ENCODE assay signal across 10 mouse cellular contexts in the genomic region with DNA sequence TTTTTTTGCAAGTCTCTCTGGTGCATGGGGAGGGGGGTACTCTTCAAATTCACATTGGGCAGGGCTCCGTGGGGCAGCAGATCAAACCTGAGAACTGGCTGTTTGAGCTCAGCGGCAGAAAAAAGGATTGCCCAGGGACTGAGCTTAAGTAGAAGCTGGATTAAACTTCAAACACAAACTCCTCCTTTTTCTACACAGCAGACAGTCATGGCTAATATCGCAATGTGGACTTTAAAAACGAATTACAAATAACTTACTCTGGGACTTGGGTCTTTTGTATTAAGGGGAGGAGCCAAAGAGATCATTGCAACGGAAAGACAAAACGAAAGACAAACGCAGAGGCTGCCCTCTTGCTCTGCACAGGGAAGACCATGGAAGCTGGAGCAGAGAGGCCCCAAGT.
DNase-seq lines count a peak whose midpoint lies in the region; ATAC-seq and TF ChIP-seq lines count a peak whose summit lies in the region.
"Had no signal": no experiment of that assay in that cellular context is flagged by ENCODE, and none has a peak within 500 bp of the region (broad histone marks: within the 10 kb centered on the region; RNA-seq: fewer than 3 reads in every experiment).

No protein-coding gene starts in this region.

- H3K27ac ChIP-seq in forebrain, embryonic 10.5 days = peak overlapping the region; percentile 85
- H3K27ac ChIP-seq in forebrain, postnatal 0 days (ENCODE audit: low read depth, low read length) = no peak overlapping the region
- H3K27ac ChIP-seq in liver, adult 2 months (replicated peaks; ENCODE audit: insufficient read depth, low read depth, low read length) = no peak overlapping the region
- peak overlapping the region; percentile 68; the same call in 1 of the 2 replicates for H3K27ac ChIP-seq in forebrain, embryonic 14.5 days (ENCODE audit: low read depth, low read length)
- H3K27ac ChIP-seq in midbrain, embryonic 13.5 days = peak overlapping the region; percentile 76

- no peak for ATAC-seq in forebrain, postnatal 0 days
- no peak for ATAC-seq in forebrain, embryonic 14.5 days
- ATAC-seq in midbrain, embryonic 13.5 days = no peak

- 4% methylated on average over 7 of the region's 7 CpGs for WGBS in forebrain, embryonic 10.5 days
- WGBS in forebrain, postnatal 0 days = 11% methylated on average over 7 of the region's 7 CpGs
- 10% methylated on average over 7 of the region's 7 CpGs for WGBS in liver, adult 2 months
- WGBS in forebrain, embryonic 14.5 days = 6% methylated on average over 7 of the region's 7 CpGs
- WGBS in midbrain, embryonic 13.5 days = 4% methylated on average over 7 of the region's 7 CpGs

- no peaks in the 10 kb centered on the region for H3K9me3 ChIP-seq in forebrain, embryonic 10.5 days
- H3K9me3 ChIP-seq in forebrain, postnatal 0 days (ENCODE audit: low read length) = no peaks in the 10 kb centered on the region
- H3K9me3 ChIP-seq in forebrain, embryonic 14.5 days (replicated peaks; ENCODE audit: control insufficient read depth, low read length) = no peaks in the 10 kb centered on the region
- H3K9me3 ChIP-seq in midbrain, embryonic 13.5 days = no peaks in the 10 kb centered on the region

- no peak for TF ChIP-seq CTCF in forebrain, postnatal 0 days (IDR thresholded peaks at IDR 0.05; ENCODE audit: low read depth)
- no peak for TF ChIP-seq CTCF in liver, adult 2 months (IDR thresholded peaks at IDR 0.05; ENCODE audit: low read depth, low read length)

- H3K27me3 ChIP-seq in forebrain, embryonic 10.5 days (ENCODE audit: poor library complexity, severe bottlenecking) = no peaks in the 10 kb centered on the region
- H3K27me3 ChIP-seq in forebrain, postnatal 0 days (ENCODE audit: insufficient read depth, low read length) = no peaks in the 10 kb centered on the region
- H3K27me3 ChIP-seq in liver, adult 2 months (ENCODE audit: control insufficient read depth, insufficient read depth, low read length) = no peaks in the 10 kb centered on the region
- H3K27me3 ChIP-seq in forebrain, embryonic 14.5 days (replicated peaks; ENCODE audit: control insufficient read depth, insufficient read depth, low read length) = no peaks in the 10 kb centered on the region
- H3K27me3 ChIP-seq in midbrain, embryonic 13.5 days = no peaks in the 10 kb centered on the region

- no peak overlapping the region for H3K9ac ChIP-seq in forebrain, postnatal 0 days
- H3K9ac ChIP-seq in liver, adult 2 months (ENCODE audit: low read depth, low read length) = no peak overlapping the region
- peak overlapping the region; percentile 25; the same call in 1 of the 2 replicates for H3K9ac ChIP-seq in forebrain, embryonic 14.5 days (ENCODE audit: low read length)
- no peak overlapping the region for H3K9ac ChIP-seq in midbrain, embryonic 13.5 days (replicated peaks)

- peaks cover 71% of the 10 kb centered on the region for H3K4me1 ChIP-seq in forebrain, embryonic 10.5 days
- peaks cover 4% of the 10 kb centered on the region; the same call in 1 of the 2 replicates for H3K4me1 ChIP-seq in forebrain, postnatal 0 days (ENCODE audit: insufficient read depth)
- H3K4me1 ChIP-seq in liver, adult 2 months (ENCODE audit: control insufficient read depth, insufficient read depth, low read length) = no peaks in the 10 kb centered on the region
- H3K4me1 ChIP-seq in forebrain, embryonic 14.5 days (ENCODE audit: control insufficient read depth, insufficient read depth, low read length) = peaks cover 25% of the 10 kb centered on the region
- H3K4me1 ChIP-seq in midbrain, embryonic 13.5 days (replicated peaks) = peaks cover 56% of the 10 kb centered on the region

- H3K4me2 ChIP-seq in forebrain, postnatal 0 days (ENCODE audit: low read depth) = no peak overlapping the region
- no peak overlapping the region for H3K4me2 ChIP-seq in forebrain, embryonic 14.5 days (ENCODE audit: low read length)
- H3K4me2 ChIP-seq in midbrain, embryonic 13.5 days (replicated peaks) = peak overlapping the region; percentile 9; the same call in 1 of the 2 replicates

- no peak for DNase-seq in forebrain, embryonic 10.5 days (ENCODE audit: extremely low spot score, low spot score)
- no peak for DNase-seq in forebrain, postnatal 0 days
- DNase-seq in liver, adult 2 months (ENCODE audit: extremely low read depth, low read depth, low spot score) = peak; percentile 80
- DNase-seq in liver = no peak
- no peak for DNase-seq in forebrain, embryonic 14.5 days (ENCODE audit: low spot score)
- no peak for DNase-seq in adrenal gland, adult 2 months
- DNase-seq in cerebellum, postnatal 25 days = no peak
- DNase-seq: cerebellum, adult 11 months; thymus, postnatal 4 days had no signal

- H3K4me3 ChIP-seq in forebrain, embryonic 10.5 days = peak overlapping the region; percentile 29; the same call in 1 of the 2 replicates
- no peak overlapping the region for H3K4me3 ChIP-seq in forebrain, postnatal 0 days (ENCODE audit: low read depth, low read length)
- no peak overlapping the region for H3K4me3 ChIP-seq in liver, adult 2 months (ENCODE audit: insufficient read depth, low read depth, low read length)
- H3K4me3 ChIP-seq in forebrain, embryonic 14.5 days (ENCODE audit: low read depth, low read length) = no peak overlapping the region
- H3K4me3 ChIP-seq in midbrain, embryonic 13.5 days (replicated peaks) = no peak overlapping the region

- H3K36me3 ChIP-seq in forebrain, embryonic 10.5 days (replicated peaks) = peaks cover 43% of the 10 kb centered on the region
- H3K36me3 ChIP-seq in forebrain, postnatal 0 days (ENCODE audit: insufficient read depth) = no peaks in the 10 kb centered on the region
- H3K36me3 ChIP-seq in liver, adult 2 months (ENCODE audit: control insufficient read depth, insufficient read depth, low read length) = no peaks in the 10 kb centered on the region
- no peaks in the 10 kb centered on the region for H3K36me3 ChIP-seq in forebrain, embryonic 14.5 days (ENCODE audit: control insufficient read depth, insufficient read depth, low read length)
- no peaks in the 10 kb centered on the region for H3K36me3 ChIP-seq in midbrain, embryonic 13.5 days

- no peak for TF ChIP-seq POLR2A in liver, adult 2 months (IDR thresholded peaks at IDR 0.05; ENCODE audit: extremely low read depth, insufficient read depth, low read length)

- no peaks in the 10 kb centered on the region for H3K79me2 ChIP-seq in liver, adult 2 months (ENCODE audit: control insufficient read depth, insufficient read depth, low read length)

Comparison
In these comparisons a context has a peak if more than half of its experiments do, and no peak if none do; other contexts are left out.
1. H3K27ac ChIP-seq: peak in forebrain, embryonic 10.5 days (single experiment), forebrain, embryonic 14.5 days (single experiment) and midbrain, embryonic 13.5 days (single experiment); none in forebrain, postnatal 0 days (single experiment) and liver, adult 2 months (single experiment).